Mouse (Mus musculus) gastrocnemius, adult 18-20 months (tissue): ENCODE data around the gene Ina. TPM values are rescaled to one million over a fixed set of nuclear protein-coding genes. Genes with fewer than 3 reads are reported as not detected.
A peak's percentile ranks its signal among the peaks of the same experiment; 100 is the strongest.
"Not testable (repeated sequence)": the region's sequence is repeated elsewhere in the genome, so short reads cannot be mapped to it uniquely, and the experiment has no call there.

Experiments used
- DNase-seq: peaks from one replicate; pipeline ENCODE4 v3.0.0; 2021; ENCODE audit warnings: low spot score
- long read RNA-seq, 2 experiments: library from polyadenylated mRNA; stranded (forward); transcript quantifications; one replicate each; pipeline ENCODE4 v2.0.0; 2021
- total RNA-seq, 2 experiments: library from RNA; stranded (reverse); gene quantifications; 2 replicates each; pipeline ENCODE4 v1.2.3; 2021

Gene Ina
- total RNA-seq: not detected
- long read RNA-seq, experiment 1: 0 reads
- long read RNA-seq, experiment 2: 0 reads

GRCm38 (mm10) chr19:47014447-47015381 is at the start of gene Ina, which contains the start of gene Nt5c2:
Ina (plus strand) TSS chr19:47014698.
Nt5c2 (minus strand) TSS chr19:47015153.
- DNase-seq: no peak

- DNase-seq: no peak
Measured at GRCm38 (mm10) chr19:46965496-46965895, 49.0 kb upstream of the Ina start.

GRCm38 (mm10) chr19:46966330-46966729 is 48.2 kb upstream of the Ina start:
- DNase-seq: no peak

- no peak for DNase-seq
Measured at GRCm38 (mm10) chr19:46967861-46968260, 46.6 kb upstream of the Ina start.

- DNase-seq: no peak
Measured at GRCm38 (mm10) chr19:46968833-46969232, 45.7 kb upstream of the Ina start.

- DNase-seq: peak; percentile 20
Measured at GRCm38 (mm10) chr19:46969286-46969985, 45.1 kb upstream of the Ina start.

GRCm38 (mm10) chr19:46970121-46970729 is 44.3 kb upstream of the Ina start:
- no peak for DNase-seq

GRCm38 (mm10) chr19:46971051-46971689 is 43.3 kb upstream of the Ina start:
- no peak for DNase-seq

GRCm38 (mm10) chr19:46971712-46972111 is 42.8 kb upstream of the Ina start:
- DNase-seq: no peak

GRCm38 (mm10) chr19:46972159-46972558 is 42.3 kb upstream of the Ina start:
- DNase-seq: no peak

GRCm38 (mm10) chr19:46975565-46975964 is 38.9 kb upstream of the Ina start:
- peak; percentile 91 for DNase-seq

- DNase-seq: no peak
Measured at GRCm38 (mm10) chr19:46975997-46976396, 38.5 kb upstream of the Ina start.

GRCm38 (mm10) chr19:46976743-46977142 is 37.8 kb upstream of the Ina start:
- DNase-seq: no peak

GRCm38 (mm10) chr19:46977460-46977859 is 37.0 kb upstream of the Ina start:
- no peak for DNase-seq

- not testable (repeated sequence) for DNase-seq
Measured at GRCm38 (mm10) chr19:46978069-46978468, 36.4 kb upstream of the Ina start.

GRCm38 (mm10) chr19:46978920-46979780 is 35.3 kb upstream of the Ina start:
- DNase-seq: peak; percentile 56

- DNase-seq: no peak
Measured at GRCm38 (mm10) chr19:46979781-46980105, 34.8 kb upstream of the Ina start.

GRCm38 (mm10) chr19:46981462-46981861 is 33.0 kb upstream of the Ina start:
- no peak for DNase-seq

- DNase-seq: no peak
Measured at GRCm38 (mm10) chr19:46983352-46983965, 31.0 kb upstream of the Ina start.

GRCm38 (mm10) chr19:46983966-46984380 is 30.5 kb upstream of the Ina start:
- no peak for DNase-seq
